ENCODE assay signal across 8 mouse cellular contexts in the genomic region with DNA sequence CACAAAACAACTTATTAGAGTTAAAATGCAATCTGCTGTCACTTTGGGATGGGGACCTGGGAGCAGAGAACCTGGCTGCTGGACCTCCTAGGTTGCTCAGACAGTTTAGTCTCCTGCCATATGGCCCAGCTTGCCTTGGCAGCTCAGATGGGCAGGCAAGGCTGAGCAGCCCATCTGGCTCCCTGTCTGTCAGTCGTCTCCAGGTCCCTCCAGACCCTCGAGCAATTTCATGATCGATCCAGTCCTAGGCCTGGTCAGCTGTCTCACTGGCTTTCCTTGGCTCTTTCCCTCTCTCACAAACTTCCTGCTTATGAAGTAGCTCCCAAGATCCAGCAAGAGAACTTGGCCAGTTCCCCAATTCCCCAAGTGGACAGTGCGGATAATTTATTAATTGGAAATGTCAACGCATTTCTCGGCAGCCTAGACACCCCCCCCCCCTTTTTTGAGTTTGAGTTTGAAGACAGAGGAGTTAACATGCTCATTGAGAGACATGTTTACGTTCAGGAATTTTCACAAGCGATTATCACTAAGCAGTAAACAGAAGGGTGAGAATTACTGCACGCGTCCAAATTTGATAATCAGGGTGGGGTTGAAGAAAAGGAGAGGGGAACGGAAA. TPM values are rescaled to one million over a fixed set of nuclear protein-coding genes. Genes with fewer than 3 reads are reported as not detected.
DNase-seq lines count a peak whose midpoint lies in the region; ATAC-seq and TF ChIP-seq lines count a peak whose summit lies in the region.

No protein-coding gene starts in this region.

- H3K36me3 ChIP-seq in ES-E14 (ENCODE audit: control insufficient read depth, insufficient read depth, low read length, poor library complexity, severe bottlenecking): no peaks in the 10 kb centered on the region
- no peaks in the 10 kb centered on the region for H3K36me3 ChIP-seq in embryonic facial prominence, embryonic 14.5 days (ENCODE audit: control insufficient read depth, insufficient read depth, low read length)
- no peaks in the 10 kb centered on the region for H3K36me3 ChIP-seq in liver, embryonic 12.5 days
- H3K36me3 ChIP-seq in splenic B cell, adult 2 months (ENCODE audit: control insufficient read depth, insufficient read depth, low read length, poor library complexity, severe bottlenecking): no peaks in the 10 kb centered on the region

- intact Hi-C loops in gastrocnemius, adult 2 months (cut with DNase I): loop anchor here (10.0 kb wide), 1 partner anchor 360 kb away; no protein-coding TSS in a partner anchor
- intact Hi-C loops in gastrocnemius, postnatal 14 days (cut with DNase I; ENCODE audit: low total_unique reads): no loop called here

- H3K27ac ChIP-seq in gastrocnemius, adult 2 months: no peak overlapping the region
- H3K27ac ChIP-seq in ES-E14 (ENCODE audit: insufficient read depth, low read depth, low read length, poor library complexity, severe bottlenecking): no peak overlapping the region
- H3K27ac ChIP-seq in embryonic facial prominence, embryonic 14.5 days (replicated peaks; ENCODE audit: low read depth, low read length): no peak overlapping the region
- H3K27ac ChIP-seq in liver, embryonic 12.5 days: no peak overlapping the region

- no peak for ATAC-seq in embryonic facial prominence, embryonic 14.5 days (ENCODE audit: low read depth)
- ATAC-seq in liver, embryonic 12.5 days: peak; percentile 33; the same call in 1 of the 2 replicates

- in situ Hi-C loops in ES-E14 (cut with MboI; ENCODE audit: low sequenced_read_pairs in 2 of 2, unreplicated experiment in 2 of 2): no loop called here

- no peak for TF ChIP-seq CTCF in gastrocnemius, adult 2 months (IDR thresholded peaks at IDR 0.05)

- H3K4me3 ChIP-seq in gastrocnemius, adult 2 months: peak overlapping the region; percentile 64
- peak overlapping the region; percentile 60 to 63; a peak in 3 of 4 replicates for H3K4me3 ChIP-seq in ES-E14 (ENCODE audit: insufficient read depth in 1 of 2, low read depth in 1 of 2, low read length in 2 of 2, poor library complexity in 1 of 2, severe bottlenecking in 1 of 2)
- peak overlapping the region; percentile 57 for H3K4me3 ChIP-seq in embryonic facial prominence, embryonic 14.5 days (ENCODE audit: low read depth, low read length)
- peak overlapping the region; percentile 61 for H3K4me3 ChIP-seq in liver, embryonic 12.5 days

- no peak overlapping the region for H3K9ac ChIP-seq in ES-E14 (ENCODE audit: insufficient read depth, low read depth, low read length, poor library complexity, severe bottlenecking)
- H3K9ac ChIP-seq in embryonic facial prominence, embryonic 14.5 days (ENCODE audit: low read depth, low read length): peak overlapping the region; percentile 60
- peak overlapping the region; percentile 41; the same call in 1 of the 2 replicates for H3K9ac ChIP-seq in liver, embryonic 12.5 days

- no peaks in the 10 kb centered on the region for H3K9me3 ChIP-seq in ES-E14 (ENCODE audit: control insufficient read depth, insufficient read depth, low read depth, low read length)
- H3K9me3 ChIP-seq in embryonic facial prominence, embryonic 14.5 days (ENCODE audit: control insufficient read depth, low read length): no peaks in the 10 kb centered on the region
- H3K9me3 ChIP-seq in liver, embryonic 12.5 days (replicated peaks): no peaks in the 10 kb centered on the region

- DNase-seq in gastrocnemius, adult 2 months: no peak
- no peak for DNase-seq in gastrocnemius, postnatal 14 days
- no peak for DNase-seq in ES-E14 (ENCODE audit: low read depth, low spot score)
- DNase-seq in embryonic facial prominence, embryonic 14.5 days (ENCODE audit: low spot score): no peak
- DNase-seq in splenic B cell, adult 2 months (ENCODE audit: low read depth, low spot score): peak; percentile 8
- no peak for DNase-seq in gastrocnemius, postnatal 25 days
- DNase-seq in kidney, postnatal 36 days: no peak

- WGBS in embryonic facial prominence, embryonic 14.5 days: 2% methylated on average over 11 of the region's 11 CpGs
- 4% methylated on average over 11 of the region's 11 CpGs for WGBS in liver, embryonic 12.5 days (ENCODE audit: insufficient replicate concordance)

- H3K27me3 ChIP-seq in embryonic facial prominence, embryonic 14.5 days (replicated peaks; ENCODE audit: control insufficient read depth, insufficient read depth, low read length): peaks cover 36% of the 10 kb centered on the region
- H3K27me3 ChIP-seq in liver, embryonic 12.5 days (replicated peaks): peaks cover 79% of the 10 kb centered on the region
- H3K27me3 ChIP-seq in splenic B cell, adult 2 months (ENCODE audit: control insufficient read depth, insufficient read depth, low read length, poor library complexity, severe bottlenecking): peaks cover 6% of the 10 kb centered on the region

- peaks cover 0 to 8% of the 10 kb centered on the region in 2 experiments; a peak in 2 of 4 replicates for H3K4me1 ChIP-seq in ES-E14 (ENCODE audit: control insufficient read depth in 2 of 2, insufficient read depth in 2 of 2, low read length in 2 of 2, poor library complexity in 1 of 2)
- H3K4me1 ChIP-seq in embryonic facial prominence, embryonic 14.5 days (ENCODE audit: control insufficient read depth, insufficient read depth, low read length): peaks cover 11% of the 10 kb centered on the region
- H3K4me1 ChIP-seq in liver, embryonic 12.5 days: peaks cover 27% of the 10 kb centered on the region

- H3K4me2 ChIP-seq in embryonic facial prominence, embryonic 14.5 days (ENCODE audit: low read depth, low read length): peak overlapping the region; percentile 99
- H3K4me2 ChIP-seq in liver, embryonic 12.5 days: peak overlapping the region; percentile 91

TF ChIP-seq in ES-E14, 5 proteins besides CTCF, POLR2A, EP300 and RAD21:
- TF ChIP-seq CHD2 (IDR thresholded peaks at IDR 0.05; ENCODE audit: low read depth, low read length) (no peak), HCFC1 (IDR thresholded peaks at IDR 0.05; ENCODE audit: borderline replicate concordance, insufficient read depth, low read length) (no peak), ZC3H11A (IDR thresholded peaks at IDR 0.05; ENCODE audit: borderline replicate concordance, low read depth, low read length) (no peak), ZNF384 (IDR thresholded peaks at IDR 0.05; ENCODE audit: low read depth, low read length) (no peak), MAFK (IDR thresholded peaks at IDR 0.05; ENCODE audit: insufficient read depth, low read depth, low read length) (no peak)

RNA-seq across cellular contexts. Expression of a gene that starts 0.5 kb away (rescaled TPM):
- total RNA-seq in gastrocnemius, adult 2 months (2021): not detected
- not detected for total RNA-seq in gastrocnemius, postnatal 14 days (2021)
- total RNA-seq in ES-E14 (2012; rRNA removed): 0.16 and 0.49 TPM in 2 replicates
- 0.46 and 2.0 TPM in 2 replicates for polyA plus RNA-seq in embryonic facial prominence, embryonic 14.5 days (2014; fragmentation: Nextera tagmentation; extraction: Ambion mirVana)
- polyA plus RNA-seq in liver, embryonic 12.5 days (2016; fragmentation: Nextera tagmentation; extraction: Ambion mirVana): not detected in 2 replicates
- total RNA-seq in gastrocnemius, postnatal 25 days (2021): not detected

RNA-seq across cellular contexts. Expression of a gene that starts 11.8 kb away (rescaled TPM):
- total RNA-seq in gastrocnemius, adult 2 months (2021): 10 to 100 TPM in 1 of 2 experiments, 1 to 10 TPM in 1; 5.5 to 10.6 TPM
- total RNA-seq in gastrocnemius, postnatal 14 days (2021): 10 to 100 TPM; 20.8 to 27.5 TPM
- total RNA-seq in ES-E14 (2012; rRNA removed): 17.0 and 35.5 TPM in 2 replicates
- 210 and 222 TPM in 2 replicates for polyA plus RNA-seq in embryonic facial prominence, embryonic 14.5 days (2014; fragmentation: Nextera tagmentation; extraction: Ambion mirVana)
- 17.3 and 17.5 TPM in 2 replicates for polyA plus RNA-seq in liver, embryonic 12.5 days (2016; fragmentation: Nextera tagmentation; extraction: Ambion mirVana)
- total RNA-seq in gastrocnemius, postnatal 25 days (2021): 10 to 100 TPM; 10.3 to 16.3 TPM

RNA-seq across cellular contexts. Expression of a gene that starts 40.7 kb away (rescaled TPM):
- total RNA-seq in gastrocnemius, adult 2 months (2021): not detected
- total RNA-seq in gastrocnemius, postnatal 14 days (2021): not detected
- total RNA-seq in ES-E14 (2012; rRNA removed): not detected in 2 replicates
- polyA plus RNA-seq in embryonic facial prominence, embryonic 14.5 days (2014; fragmentation: Nextera tagmentation; extraction: Ambion mirVana): 1.8 and 4.1 TPM in 2 replicates
- polyA plus RNA-seq in liver, embryonic 12.5 days (2016; fragmentation: Nextera tagmentation; extraction: Ambion mirVana): not detected in 2 replicates
- not detected for total RNA-seq in gastrocnemius, postnatal 25 days (2021)

RNA-seq across cellular contexts. Expression of a gene that starts 46.8 kb away (rescaled TPM):
- total RNA-seq in gastrocnemius, adult 2 months (2021): not detected
- total RNA-seq in gastrocnemius, postnatal 14 days (2021): under 1 TPM in 1 of 2 experiments, not detected in 1; 0.18 TPM
- 10.8 and 13.1 TPM in 2 replicates for total RNA-seq in ES-E14 (2012; rRNA removed)
- 4.1 and 9.0 TPM in 2 replicates for polyA plus RNA-seq in embryonic facial prominence, embryonic 14.5 days (2014; fragmentation: Nextera tagmentation; extraction: Ambion mirVana)
- 0.11 and 0.22 TPM in 2 replicates for polyA plus RNA-seq in liver, embryonic 12.5 days (2016; fragmentation: Nextera tagmentation; extraction: Ambion mirVana)
- not detected for total RNA-seq in gastrocnemius, postnatal 25 days (2021)
